Mouse (Mus musculus): Measurements from ENCODE around the gene Magi1. TPM values are rescaled to one million over a fixed set of nuclear protein-coding genes. Genes with fewer than 3 reads are reported as not detected.

Magi1 gene
- 10 to 100 TPM; 47.1 to 52.9 TPM for total RNA-seq (2021)
- long read RNA-seq, experiment 1, partial matches to known transcripts = 3 of 18 reads
- long read RNA-seq, experiment 1, other reads (novel, unspliced or antisense) = 14 of 18 reads
- long read RNA-seq, experiment 2, partial matches to known transcripts = 8 of 32 reads
- long read RNA-seq, experiment 2, other reads (novel, unspliced or antisense) = 24 of 32 reads

GRCm38 (mm10) chr6:94283318-94284061, at the start of gene Magi1:
Magi1 (minus strand) TSS chr6:94283917.
- DNase-seq (ENCODE audit: low spot score in 2 of 2) = peak; percentile 89 to 95

- DNase-seq (ENCODE audit: low spot score in 2 of 2) = no peak
Measured at GRCm38 (mm10) chr6:94327143-94327542, 43.4 kb upstream of the Magi1 start.

GRCm38 (mm10) chr6:94316886-94317285, 33.2 kb upstream of the Magi1 start:
- no peak for DNase-seq (ENCODE audit: low spot score in 2 of 2)

GRCm38 (mm10) chr6:94312285-94312684, 28.6 kb upstream of the Magi1 start:
- DNase-seq (ENCODE audit: low spot score in 2 of 2) = no peak

- peak; percentile 7 to 15 for DNase-seq (ENCODE audit: low spot score in 2 of 2)
Measured at GRCm38 (mm10) chr6:94308498-94308897, 24.8 kb upstream of the Magi1 start.

- DNase-seq (ENCODE audit: low spot score in 2 of 2) = no peak
Measured at GRCm38 (mm10) chr6:94303512-94303911, 19.8 kb upstream of the Magi1 start.

- no peak for DNase-seq (ENCODE audit: low spot score in 2 of 2)
Measured at GRCm38 (mm10) chr6:94301804-94302203, 18.1 kb upstream of the Magi1 start.

GRCm38 (mm10) chr6:94300562-94300961, 16.8 kb upstream of the Magi1 start:
- no peak for DNase-seq (ENCODE audit: low spot score in 2 of 2)

GRCm38 (mm10) chr6:94287387-94287786, 3.7 kb upstream of the Magi1 start:
- no peak for DNase-seq (ENCODE audit: low spot score in 2 of 2)

GRCm38 (mm10) chr6:94286555-94286954, 2.8 kb upstream of the Magi1 start:
- no peak for DNase-seq (ENCODE audit: low spot score in 2 of 2)

- no peak for DNase-seq (ENCODE audit: low spot score in 2 of 2)
Measured at GRCm38 (mm10) chr6:94284089-94284825, 540 bp upstream of the Magi1 start.

- no peak for DNase-seq (ENCODE audit: low spot score in 2 of 2)
Measured at GRCm38 (mm10) chr6:94282301-94283241, 1.1 kb downstream of the Magi1 start.

GRCm38 (mm10) chr6:94281606-94282280, 2.0 kb downstream of the Magi1 start:
- no peak for DNase-seq (ENCODE audit: low spot score in 2 of 2)

GRCm38 (mm10) chr6:94273941-94274340, 9.8 kb downstream of the Magi1 start:
- no peak for DNase-seq (ENCODE audit: low spot score in 2 of 2)

GRCm38 (mm10) chr6:94270001-94270400, 13.7 kb downstream of the Magi1 start:
- no peak for DNase-seq (ENCODE audit: low spot score in 2 of 2)

GRCm38 (mm10) chr6:94269174-94269573, 14.5 kb downstream of the Magi1 start:
- no peak for DNase-seq (ENCODE audit: low spot score in 2 of 2)

- no peak for DNase-seq (ENCODE audit: low spot score in 2 of 2)
Measured at GRCm38 (mm10) chr6:94265244-94265935, 18.3 kb downstream of the Magi1 start.

GRCm38 (mm10) chr6:94264183-94264941, 19.4 kb downstream of the Magi1 start:
- DNase-seq (ENCODE audit: low spot score in 2 of 2) = no peak

GRCm38 (mm10) chr6:94260831-94261230, 22.9 kb downstream of the Magi1 start:
- no peak for DNase-seq (ENCODE audit: low spot score in 2 of 2)

All from layer of hippocampus, postnatal 14 days (tissue).